Mouse (Mus musculus) stomach, postnatal 0 days (tissue): ENCODE measurements around the gene Spata17.

Source experiments
- CTCF ChIP-seq: IDR thresholded peaks from 2 replicates; pipeline ENCODE4 v1.5.1; 2016; ENCODE audit warnings: antibody characterized with exemption, low read depth, mild to moderate bottlenecking, moderate library complexity
- EP300 ChIP-seq: optimal IDR thresholded peaks from 2 replicates; pipeline ENCODE3; 2016; ENCODE audit warnings: antibody characterized with exemption

GRCm38 (mm10) chr1:187119300-187119699 lies 96.0 kb downstream of the Spata17 start:
- TF ChIP-seq CTCF (no peak), EP300 (no peak)
